Mouse (Mus musculus) thymus, adult 2 months (tissue): ENCODE measurements at regions not wholly inside any gene's neighbourhood (a gene's known extent, or its start where the extent isn't known, plus 50 kb on each side); places are given as distances from the start of the nearest gene placed in this dataset.

Source experiments
- DNase-seq: peaks from one replicate; pipeline ENCODE4 v3.0.0; 2021
- H3K27ac ChIP-seq: fragments of 200-500 bp; 2 replicates; pipeline ENCODE4 v1.5.1; 2012; ENCODE audit warnings: low read length, control low read depth; ENCODE audit not compliant: control insufficient read depth, insufficient read depth
- H3K27me3 ChIP-seq: fragments of 200-500 bp; 2 replicates; pipeline ENCODE4 v1.6.1; 2012; ENCODE audit warnings: mild to moderate bottlenecking, low read length, moderate library complexity, mixed read lengths; ENCODE audit not compliant: control insufficient read depth, insufficient read depth
- H3K36me3 ChIP-seq: fragments of 200-500 bp; 2 replicates; pipeline ENCODE4 v1.6.1; 2012; ENCODE audit warnings: mild to moderate bottlenecking, low read length, moderate library complexity; ENCODE audit not compliant: control insufficient read depth, insufficient read depth
- H3K4me1 ChIP-seq: fragments of 200-500 bp; replicated peaks from 2 replicates; pipeline ENCODE4 v1.6.1; 2012; ENCODE audit warnings: low read length; ENCODE audit not compliant: control insufficient read depth, insufficient read depth
- H3K4me3 ChIP-seq: fragments of 200-500 bp; 2 replicates; pipeline ENCODE4 v1.5.1; 2012; ENCODE audit warnings: mild to moderate bottlenecking, low read length, control low read depth, moderate library complexity; ENCODE audit not compliant: control insufficient read depth, insufficient read depth
- CTCF ChIP-seq: fragments of 200-500 bp; IDR thresholded peaks from 2 replicates; pipeline ENCODE4 v1.5.1; 2012; ENCODE audit warnings: mild to moderate bottlenecking, control low read depth, low read length, moderate library complexity, borderline replicate concordance; ENCODE audit not compliant: control insufficient read depth, poor library complexity, insufficient read depth; ENCODE audit errors: extremely low read depth
- POLR2A ChIP-seq: fragments of 200-500 bp; IDR thresholded peaks from 2 replicates; pipeline ENCODE4 v1.6.1; 2012; ENCODE audit warnings: mild to moderate bottlenecking, low read length, control low read depth, moderate library complexity; ENCODE audit not compliant: control insufficient read depth, poor library complexity, insufficient read depth; ENCODE audit errors: extremely low read depth
- WGBS: fragments of 180-500 bp; shearing (Covaris S2); methylation state at CpG from one replicate; pipeline ENCODE4 v1.1.7; 2018; 5-methylcytosine and 5-hydroxymethylcytosine counted together

GRCm38 (mm10) chr7:128834894-128835293 lies 90.2 kb downstream of the Sec23ip start:
- Histone ChIP-seq H3K27me3 (no peaks in the 10 kb centered on the region), H3K4me3 (no peak overlapping the region), H3K4me1 (no peaks in the 10 kb centered on the region), H3K27ac (no peak overlapping the region), H3K36me3 (no peaks in the 10 kb centered on the region)
- no peak for DNase-seq
- 56% methylated on average over 7 of the region's 7 CpGs for WGBS
- TF ChIP-seq POLR2A, result no peak
- no peak for TF ChIP-seq CTCF

- Histone ChIP-seq H3K4me1 (no peaks in the 10 kb centered on the region), H3K36me3 (no peaks in the 10 kb centered on the region), H3K4me3 (no peak overlapping the region), H3K27ac (no peak overlapping the region), H3K27me3 (no peaks in the 10 kb centered on the region)
- 84% methylated on average over 6 of the region's 6 CpGs for WGBS
- TF ChIP-seq CTCF, result no peak
- no peak for TF ChIP-seq POLR2A
- DNase-seq, result no peak
Measured at GRCm38 (mm10) chr7:128836435-128836834, 91.7 kb downstream of the Sec23ip start.

GRCm38 (mm10) chr7:128842561-128842960 lies 97.8 kb downstream of the Sec23ip start:
- 91% methylated on average over 10 of the region's 10 CpGs for WGBS
- no peak overlapping the region for H3K27ac ChIP-seq
- H3K36me3 ChIP-seq, result no peaks in the 10 kb centered on the region
- no peak for DNase-seq
- TF ChIP-seq CTCF, result no peak
- no peak for TF ChIP-seq POLR2A
- H3K4me1 ChIP-seq, result no peaks in the 10 kb centered on the region
- no peak overlapping the region for H3K4me3 ChIP-seq
- no peaks in the 10 kb centered on the region for H3K27me3 ChIP-seq

- no peak for DNase-seq
- Histone ChIP-seq H3K4me3 (no peak overlapping the region), H3K27me3 (no peaks in the 10 kb centered on the region), H3K4me1 (no peaks in the 10 kb centered on the region), H3K27ac (no peak overlapping the region), H3K36me3 (no peaks in the 10 kb centered on the region)
- TF ChIP-seq CTCF, result no peak
- no peak for TF ChIP-seq POLR2A
- 93% methylated on average over 9 of the region's 9 CpGs for WGBS
Measured at GRCm38 (mm10) chr7:128843576-128843975, 98.8 kb downstream of the Sec23ip start.

- TF ChIP-seq POLR2A (no peak), CTCF (no peak)
- Histone ChIP-seq H3K27me3 (no peaks in the 10 kb centered on the region), H3K27ac (no peak overlapping the region), H3K36me3 (no peaks in the 10 kb centered on the region), H3K4me3 (no peak overlapping the region), H3K4me1 (no peaks in the 10 kb centered on the region)
- DNase-seq, result no peak
- WGBS, result 46% methylated on average over 3 of the region's 3 CpGs
Measured at GRCm38 (mm10) chr7:128849261-128849660, 104.5 kb downstream of the Sec23ip start.

- no peak for TF ChIP-seq POLR2A
- TF ChIP-seq CTCF, result no peak
- WGBS, result 82% methylated on average over 4 of the region's 4 CpGs
- no peak overlapping the region for H3K4me3 ChIP-seq
- H3K36me3 ChIP-seq, result no peaks in the 10 kb centered on the region
- no peak for DNase-seq
- no peaks in the 10 kb centered on the region for H3K4me1 ChIP-seq
- H3K27me3 ChIP-seq, result no peaks in the 10 kb centered on the region
- H3K27ac ChIP-seq, result no peak overlapping the region
Measured at GRCm38 (mm10) chr7:128854193-128854592, 109.5 kb downstream of the Sec23ip start.

- Histone ChIP-seq H3K4me3 (no peak overlapping the region), H3K27ac (no peak overlapping the region), H3K4me1 (no peaks in the 10 kb centered on the region), H3K36me3 (no peaks in the 10 kb centered on the region), H3K27me3 (no peaks in the 10 kb centered on the region)
- 71% methylated on average over 18 of the region's 18 CpGs for WGBS
- TF ChIP-seq POLR2A (no peak), CTCF (no peak)
- DNase-seq, result no peak
Measured at GRCm38 (mm10) chr7:128854690-128855343, 110.1 kb downstream of the Sec23ip start.
